Mouse (Mus musculus) midbrain, postnatal 0 days (tissue): ENCODE measurements around the gene Hacl1. TPM values are rescaled to one million over a fixed set of nuclear protein-coding genes. Genes with fewer than 3 reads are reported as not detected.

Experiments used
- ATAC-seq: fragments of 200-750 bp; cut with Nextera tagmentation; 2 replicates; pipeline ENCODE4 v1.8.0; 2017; ENCODE audit warnings: moderate number of reproducible peaks, mild to moderate bottlenecking, moderate TSS enrichment, moderate library complexity; ENCODE audit not compliant: low FRiP score
- DNase-seq: peaks from one replicate; pipeline ENCODE4 v3.0.0-alpha.2; 2015; ENCODE audit warnings: low spot score
- H3K27ac ChIP-seq: fragments of 300-500 bp; sonication (generic); 2 replicates; pipeline ENCODE4 v1.5.1; 2014; ENCODE audit warnings: low read depth, mild to moderate bottlenecking, low read length, mixed read lengths
- H3K27me3 ChIP-seq: fragments of 300-500 bp; sonication (generic); 2 replicates; pipeline ENCODE4 v1.6.1; 2014; ENCODE audit warnings: low read length, control low read depth, mixed read lengths; ENCODE audit not compliant: insufficient read depth
- H3K36me3 ChIP-seq: fragments of 300-500 bp; sonication (generic); 2 replicates; pipeline ENCODE4 v1.6.1; 2014; ENCODE audit warnings: low read length, control low read depth, mixed read lengths; ENCODE audit not compliant: insufficient read depth
- H3K4me1 ChIP-seq: fragments of 300-500 bp; sonication (generic); 2 replicates; pipeline ENCODE4 v1.6.1; 2014; ENCODE audit warnings: mild to moderate bottlenecking, control low read depth, antibody characterized with exemption, low read length, mixed read lengths; ENCODE audit not compliant: insufficient read depth
- H3K4me2 ChIP-seq: fragments of 300-500 bp; sonication (generic); 2 replicates; pipeline ENCODE4 v1.6.1; 2014; ENCODE audit warnings: low read depth, mild to moderate bottlenecking, low read length, mixed read lengths; ENCODE audit not compliant: poor library complexity, severe bottlenecking
- H3K4me3 ChIP-seq: fragments of 300-500 bp; sonication (generic); 2 replicates; pipeline ENCODE4 v1.5.1; 2014; ENCODE audit warnings: low read depth, mild to moderate bottlenecking, low read length, moderate library complexity
- H3K9ac ChIP-seq: fragments of 300-500 bp; sonication (generic); replicated peaks from 2 replicates; pipeline ENCODE4 v1.6.1; 2014; ENCODE audit warnings: mild to moderate bottlenecking, low read length, moderate library complexity, mixed read lengths; ENCODE audit not compliant: poor library complexity, severe bottlenecking
- H3K9me3 ChIP-seq: fragments of 300-500 bp; sonication (generic); 2 replicates; pipeline ENCODE4 v1.6.1; 2016; ENCODE audit warnings: low read length, control low read depth
- CTCF ChIP-seq: IDR thresholded peaks from 2 replicates; pipeline ENCODE4 v1.5.1; 2016; ENCODE audit warnings: antibody characterized with exemption, mild to moderate bottlenecking
- WGBS: fragments of 180-500 bp; shearing (Covaris S2); extraction: QIAGEN DNeasy Blood & Tissue Kit; methylation state at CpG from one replicate; pipeline ENCODE4 v1.1.7; 2014; 5-methylcytosine and 5-hydroxymethylcytosine counted together
- polyA plus RNA-seq: library from polyadenylated mRNA; unstranded; fragments of >200 nt; fragmentation: Nextera tagmentation; extraction: Ambion mirVana; gene quantifications from 2 replicates; pipeline ENCODE4 v1.2.1, GENCODE M21; 2015
- total RNA-seq: library from RNA; depleted of rRNA; stranded (reverse); fragments of >200 nt; gene quantifications from 2 replicates; pipeline ENCODE4 v1.2.3, GENCODE M21; 2014

Hacl1 gene
- total and polyA plus RNA-seq, 2 experiments from 2014 or later, result 6.8 to 8.4 TPM

DNA sequence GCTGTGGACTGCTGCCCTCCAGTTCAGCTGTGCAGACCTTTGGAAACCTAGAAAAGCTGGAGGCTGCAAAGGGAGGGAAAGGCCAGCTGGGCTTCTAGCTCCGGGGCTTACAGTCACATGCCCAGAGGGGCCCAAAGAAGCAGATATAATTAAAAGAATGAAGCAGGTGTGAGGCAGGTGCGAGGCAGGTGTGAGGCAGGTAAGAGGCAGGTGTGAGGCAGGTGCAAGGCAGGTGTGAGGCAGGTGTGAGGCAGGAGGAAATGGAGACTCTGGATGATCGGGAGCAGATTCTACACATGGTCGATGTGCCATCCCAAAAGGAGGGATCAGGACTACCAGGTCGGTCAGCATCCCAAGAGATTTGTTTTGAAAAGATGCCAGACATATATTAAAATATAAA lies 69.7 kb downstream of the Hacl1 start:
- no peaks in the 10 kb centered on the region for H3K36me3 ChIP-seq
- H3K9me3 ChIP-seq, result no peaks in the 10 kb centered on the region
- no peak for TF ChIP-seq CTCF
- ATAC-seq (no peak), DNase-seq (no peak)
- H3K4me3 ChIP-seq, result no peak overlapping the region
- no peak overlapping the region for H3K4me2 ChIP-seq
- H3K27me3 ChIP-seq, result no peaks in the 10 kb centered on the region
- no peak overlapping the region for H3K9ac ChIP-seq
- H3K4me1 ChIP-seq, result no peaks in the 10 kb centered on the region
- H3K27ac ChIP-seq, result no peak overlapping the region
- 84% methylated on average over 5 of the region's 5 CpGs for whole genome bisulfite sequencing

DNA sequence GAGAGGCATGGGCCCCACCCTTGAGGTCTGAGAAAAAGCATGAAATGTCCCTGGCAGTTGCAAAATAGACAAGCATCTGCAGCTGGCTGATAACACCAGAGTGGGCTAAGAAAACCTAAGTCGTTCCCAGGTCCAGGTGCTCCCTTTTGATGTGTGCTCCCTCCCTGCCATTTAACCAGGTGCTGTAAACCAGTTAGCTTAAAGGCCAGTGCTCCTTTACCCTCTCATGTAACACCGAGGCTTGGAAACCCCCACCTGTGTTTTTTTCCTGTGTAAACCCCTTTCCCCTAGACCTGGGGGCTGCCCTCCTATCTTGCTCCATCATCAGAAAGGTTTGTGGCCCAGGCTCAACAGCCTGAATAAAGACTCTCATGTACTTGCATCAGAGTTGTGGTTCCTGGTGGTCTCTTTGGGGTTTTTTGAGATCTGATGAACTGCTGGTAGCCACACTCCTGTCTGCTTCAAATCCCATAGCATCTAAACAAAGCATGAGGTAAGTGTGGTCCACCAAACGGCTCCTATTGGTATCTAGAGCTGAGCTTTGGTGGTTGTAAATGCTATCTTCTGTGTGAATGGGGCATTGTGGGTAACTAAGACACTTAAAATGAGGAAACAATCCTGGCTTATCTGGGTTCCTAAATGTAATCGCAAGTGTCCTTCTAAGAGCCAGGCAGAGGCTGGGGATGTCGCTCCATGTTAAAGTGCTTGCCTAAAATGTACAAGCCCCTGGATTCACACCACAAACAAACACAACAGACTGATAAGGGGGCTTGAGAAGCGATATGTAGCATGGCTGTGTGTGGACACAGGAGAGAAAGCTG lies 70.7 kb downstream of the Hacl1 start:
- DNase-seq, result no peak
- Histone ChIP-seq H3K9me3 (no peaks in the 10 kb centered on the region), H3K9ac (no peak overlapping the region), H3K36me3 (no peaks in the 10 kb centered on the region), H3K4me2 (no peak overlapping the region), H3K4me3 (no peak overlapping the region), H3K27ac (no peak overlapping the region), H3K27me3 (no peaks in the 10 kb centered on the region), H3K4me1 (no peaks in the 10 kb centered on the region)
- no peak for ATAC-seq
- 83% methylated on average over 6 of the region's 6 CpGs for WGBS
- TF ChIP-seq CTCF, result no peak

DNA sequence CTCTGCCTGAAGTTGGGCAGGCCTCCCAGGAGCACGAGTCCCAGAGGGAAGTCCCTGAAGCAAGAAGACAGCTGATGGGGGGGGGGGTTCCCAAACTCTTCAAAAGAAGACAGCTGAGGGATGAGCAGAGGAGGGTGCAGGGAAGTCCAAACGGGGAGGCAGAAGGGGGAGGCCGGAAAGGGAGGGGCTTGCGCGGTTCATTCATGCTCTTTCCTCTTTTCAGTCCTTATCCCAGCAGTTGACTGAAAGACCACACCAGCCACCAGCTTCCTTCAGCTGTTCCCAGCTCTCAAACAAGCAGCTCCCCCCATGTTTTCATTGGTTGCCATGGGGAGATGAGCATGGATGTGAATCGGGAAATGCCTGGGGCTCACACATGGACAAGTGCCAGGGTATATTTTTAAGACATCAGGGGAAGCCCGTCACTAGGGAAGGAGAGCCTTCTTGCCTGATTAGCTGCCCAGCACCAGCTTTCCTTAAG lies 71.9 kb downstream of the Hacl1 start:
- TF ChIP-seq CTCF, result no peak
- Histone ChIP-seq H3K36me3 (no peaks in the 10 kb centered on the region), H3K27ac (no peak overlapping the region), H3K4me2 (no peak overlapping the region), H3K4me3 (no peak overlapping the region), H3K9me3 (no peaks in the 10 kb centered on the region), H3K9ac (no peak overlapping the region), H3K27me3 (no peaks in the 10 kb centered on the region), H3K4me1 (no peaks in the 10 kb centered on the region)
- WGBS, result 49% methylated on average over 7 of the region's 7 CpGs
- ATAC-seq, result no peak
- peak; percentile 65 for DNase-seq

DNA sequence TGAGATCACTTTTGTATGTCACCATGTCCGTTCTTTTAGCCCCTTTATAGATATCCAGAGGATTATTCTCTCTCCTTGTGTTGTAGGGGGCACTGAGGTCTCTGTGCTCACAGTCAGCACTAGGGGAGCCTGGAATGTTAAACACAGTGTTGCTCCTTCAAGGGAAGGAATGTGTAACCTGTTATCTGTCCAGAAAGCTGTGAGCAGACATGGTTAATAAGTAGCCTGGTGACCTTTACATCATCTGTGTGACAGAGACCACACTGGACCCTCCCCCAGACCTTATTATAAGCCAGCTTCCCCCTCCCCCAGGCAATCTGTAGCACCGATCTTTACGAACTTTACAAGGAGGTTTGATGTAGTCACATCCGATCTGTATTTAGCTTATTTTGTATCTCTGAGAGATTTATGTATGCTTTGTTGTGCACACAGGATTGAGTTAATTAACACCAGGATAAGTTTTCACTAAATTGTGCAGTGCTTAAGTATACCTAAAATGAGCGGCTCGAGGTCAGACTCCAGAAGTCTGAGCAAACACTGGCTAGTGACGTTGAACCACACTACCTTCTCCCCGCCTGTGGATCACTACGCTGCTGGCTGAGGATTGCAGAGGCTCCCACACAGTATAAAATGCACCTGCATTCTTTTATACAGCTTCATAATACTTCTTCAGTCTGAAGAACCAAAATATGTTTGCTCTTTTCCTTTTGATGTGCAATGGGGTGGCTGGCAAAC lies 75.4 kb downstream of the Hacl1 start:
- Histone ChIP-seq H3K36me3 (no peaks in the 10 kb centered on the region), H3K27ac (no peak overlapping the region), H3K9ac (no peak overlapping the region), H3K4me3 (no peak overlapping the region), H3K4me2 (no peak overlapping the region), H3K9me3 (no peaks in the 10 kb centered on the region), H3K27me3 (no peaks in the 10 kb centered on the region), H3K4me1 (no peaks in the 10 kb centered on the region)
- ATAC-seq (no peak), DNase-seq (no peak)
- TF ChIP-seq CTCF, result no peak
- WGBS, result 83% methylated on average over 9 of the region's 9 CpGs

DNA sequence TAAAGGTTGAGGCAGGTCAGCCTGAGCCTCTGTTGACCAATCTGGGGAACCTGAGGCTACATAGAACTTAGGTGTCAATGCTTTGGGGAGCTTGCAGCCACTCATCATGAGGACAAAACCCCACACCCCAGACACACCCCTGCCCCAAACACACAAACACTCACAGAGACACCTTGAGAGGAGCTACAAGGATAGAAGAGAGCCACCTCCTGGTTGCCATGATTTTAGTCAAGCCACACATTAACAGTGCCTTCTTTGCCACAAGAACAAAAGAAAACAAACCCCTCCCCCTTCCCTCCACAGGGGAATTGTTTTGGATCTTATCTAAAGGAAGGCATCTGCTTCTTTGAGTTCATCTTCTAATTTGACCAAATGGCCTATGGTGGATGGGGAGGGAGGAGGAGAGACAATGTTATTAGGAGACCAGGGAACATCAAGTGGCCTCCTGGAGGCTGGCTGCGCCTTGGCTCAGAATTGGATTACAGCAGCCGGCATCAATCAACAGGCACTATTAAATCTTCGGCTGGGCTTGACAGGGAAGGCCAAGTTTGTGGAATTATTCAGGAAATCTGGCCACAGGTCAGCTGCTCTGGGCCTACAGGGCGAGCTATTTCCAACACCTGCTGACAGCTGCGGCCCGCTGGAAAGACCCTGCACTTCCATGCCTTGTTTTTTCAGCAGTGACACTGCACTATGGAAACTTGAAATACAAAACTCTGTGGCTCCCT lies 76.5 kb downstream of the Hacl1 start:
- no peaks in the 10 kb centered on the region for H3K9me3 ChIP-seq

More for the DNA sequence above, 76.5 kb downstream of the Hacl1 start:
- Histone ChIP-seq H3K27ac (no peak overlapping the region), H3K4me2 (no peak overlapping the region), H3K4me3 (no peak overlapping the region), H3K4me1 (no peaks in the 10 kb centered on the region), H3K27me3 (no peaks in the 10 kb centered on the region), H3K36me3 (no peaks in the 10 kb centered on the region), H3K9ac (no peak overlapping the region)
- 37% methylated on average over 6 of the region's 6 CpGs for whole genome bisulfite sequencing
- ATAC-seq (no peak), DNase-seq (peak; percentile 24)
- peak; percentile 16; the same call in 1 of the 2 replicates for TF ChIP-seq CTCF
